Mouse (Mus musculus) forelimb bud, embryonic 11.5 days (tissue): Measurements from ENCODE around the gene Ccdc115.
"Not testable (repeated sequence)": the region's sequence is repeated elsewhere in the genome, so short reads cannot be mapped to it uniquely, and the experiment has no call there.

Experiments
- DNase-seq: peaks from one replicate; pipeline ENCODE4 v3.0.0-alpha.2; 2012; ENCODE audit warnings: low read depth, low spot score

Ccdc115 gene

DNA sequence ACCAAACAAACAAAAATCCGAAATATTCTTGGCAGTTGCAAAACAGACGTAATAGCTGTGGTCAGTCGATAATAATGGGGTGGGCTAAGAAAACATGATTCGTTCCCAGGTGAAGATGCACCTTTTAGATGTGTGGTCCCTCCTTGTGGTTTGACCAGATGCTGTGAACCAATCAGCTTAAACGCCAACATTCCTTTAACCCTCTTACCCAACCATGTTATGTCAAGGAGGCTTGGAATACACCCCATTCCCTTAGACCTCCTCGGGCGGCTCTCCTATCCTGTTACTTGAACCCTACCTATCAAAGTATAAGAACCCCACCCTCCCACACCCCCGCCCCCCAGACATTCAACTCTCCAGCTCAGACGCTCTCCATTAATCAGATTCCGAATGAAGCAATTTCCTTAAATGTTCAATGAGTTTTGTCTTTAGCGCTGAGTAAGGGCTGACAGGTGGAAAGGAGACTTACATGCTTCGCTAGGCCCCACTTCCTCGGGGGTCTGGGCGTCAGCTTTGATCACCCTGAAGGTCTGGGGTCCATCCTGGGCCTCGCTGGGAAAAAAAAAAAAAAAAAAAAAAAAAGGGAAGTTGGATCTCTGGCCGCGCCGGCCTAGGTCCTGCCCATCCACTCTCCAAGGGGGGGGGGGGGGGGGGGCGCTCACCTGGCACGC, 956 bp downstream of the Ccdc115 start:
- no peak for DNase-seq

DNA sequence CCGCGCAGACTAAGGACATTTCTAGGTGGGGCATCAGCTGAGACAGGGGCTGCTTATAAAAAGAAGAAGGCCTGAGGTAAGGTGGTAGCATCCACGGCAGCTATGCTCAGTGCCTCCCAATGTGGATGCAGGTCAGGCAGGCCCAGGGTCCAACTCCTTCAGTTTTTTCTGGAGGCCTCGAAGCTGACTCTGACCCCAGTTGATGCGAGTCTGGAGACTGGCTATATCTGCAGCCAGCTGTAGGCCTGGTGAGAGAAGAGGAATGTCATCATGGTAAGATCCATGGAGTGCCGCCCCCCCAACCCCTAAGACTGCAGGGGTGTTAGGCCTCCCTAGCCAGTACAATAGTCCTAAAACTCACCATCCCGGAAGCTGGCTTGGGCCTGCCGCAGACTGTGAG, 2.1 kb downstream of the Ccdc115 start:
- DNase-seq, result not testable (repeated sequence)

DNA sequence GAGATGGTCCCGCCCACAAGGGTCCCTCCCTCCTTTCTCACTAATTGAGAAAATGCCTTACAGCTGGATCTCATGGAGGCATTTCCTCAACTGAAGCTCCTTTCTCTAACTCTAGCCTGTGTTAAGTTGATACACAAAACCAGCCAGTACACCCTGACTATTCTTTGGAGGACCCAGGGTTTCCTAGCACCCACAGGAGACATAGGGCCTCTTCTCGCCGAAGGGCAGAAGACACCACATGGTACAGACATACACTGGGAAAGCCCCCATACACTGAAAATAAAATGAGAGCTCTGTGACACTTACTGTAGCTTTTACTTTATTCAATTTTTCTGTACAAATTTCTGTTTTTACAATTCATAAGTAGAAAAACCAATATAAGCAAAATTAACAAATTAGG, 3.1 kb downstream of the Ccdc115 start:
- DNase-seq, result no peak

DNA sequence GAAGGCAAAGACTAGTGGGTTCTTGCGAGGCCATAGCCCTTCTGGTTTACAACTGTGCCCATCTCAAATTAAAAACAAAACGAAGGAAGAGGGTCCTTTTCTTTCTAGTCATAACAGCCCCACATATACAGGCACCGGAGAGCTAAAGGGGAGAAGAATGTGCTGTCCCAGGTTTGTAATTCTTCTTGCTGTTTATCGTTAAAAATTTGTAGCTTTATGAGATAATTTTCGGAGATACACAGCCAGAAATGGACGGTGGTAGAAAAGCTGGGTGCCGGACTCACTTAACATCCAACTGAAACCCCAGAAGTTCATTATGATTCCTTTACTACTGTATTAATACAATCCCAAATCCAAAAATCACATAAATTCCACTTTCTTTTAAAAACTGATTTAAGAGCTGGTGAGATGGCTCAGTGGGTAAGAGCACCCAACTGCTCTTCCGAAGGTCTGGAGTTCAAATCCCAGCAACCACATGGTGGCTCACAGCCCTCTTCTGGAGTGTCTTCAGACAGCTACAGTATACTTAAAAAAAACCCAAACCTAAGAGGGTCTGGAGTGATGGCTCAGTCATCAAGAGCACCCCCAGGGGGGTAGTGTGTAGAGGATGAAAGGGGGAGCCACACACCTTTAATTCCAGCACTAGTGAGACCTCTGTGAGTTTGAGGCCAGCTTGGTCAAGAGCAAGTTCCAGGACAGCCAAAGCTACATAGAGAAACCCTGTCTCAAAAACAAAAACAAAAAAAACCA, 3.9 kb downstream of the Ccdc115 start:
- no peak for DNase-seq

DNA sequence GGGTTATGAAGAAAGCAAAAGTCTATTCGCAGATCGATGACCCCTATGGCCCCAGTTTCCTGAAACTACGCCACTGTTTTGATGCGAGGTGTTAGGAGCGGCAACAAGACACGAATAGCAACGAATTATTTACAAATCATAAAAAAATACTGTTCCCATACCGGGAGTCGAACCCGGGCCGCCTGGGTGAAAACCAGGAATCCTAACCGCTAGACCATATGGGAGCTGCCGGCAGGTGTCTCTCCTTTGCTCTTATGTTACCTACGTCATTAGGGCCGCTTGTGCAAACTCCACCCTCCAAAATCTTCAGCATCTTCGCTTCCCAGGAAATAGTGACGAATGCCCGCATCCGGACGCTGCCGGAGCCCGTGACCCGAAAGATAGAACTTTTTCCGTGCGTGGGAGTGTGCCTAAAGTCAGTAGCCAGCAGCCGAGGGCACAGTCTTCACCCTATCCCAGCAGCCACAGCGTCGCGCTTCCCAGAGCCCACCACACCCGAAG, 4.8 kb downstream of the Ccdc115 start:
- peak; percentile 91 for DNase-seq

DNA sequence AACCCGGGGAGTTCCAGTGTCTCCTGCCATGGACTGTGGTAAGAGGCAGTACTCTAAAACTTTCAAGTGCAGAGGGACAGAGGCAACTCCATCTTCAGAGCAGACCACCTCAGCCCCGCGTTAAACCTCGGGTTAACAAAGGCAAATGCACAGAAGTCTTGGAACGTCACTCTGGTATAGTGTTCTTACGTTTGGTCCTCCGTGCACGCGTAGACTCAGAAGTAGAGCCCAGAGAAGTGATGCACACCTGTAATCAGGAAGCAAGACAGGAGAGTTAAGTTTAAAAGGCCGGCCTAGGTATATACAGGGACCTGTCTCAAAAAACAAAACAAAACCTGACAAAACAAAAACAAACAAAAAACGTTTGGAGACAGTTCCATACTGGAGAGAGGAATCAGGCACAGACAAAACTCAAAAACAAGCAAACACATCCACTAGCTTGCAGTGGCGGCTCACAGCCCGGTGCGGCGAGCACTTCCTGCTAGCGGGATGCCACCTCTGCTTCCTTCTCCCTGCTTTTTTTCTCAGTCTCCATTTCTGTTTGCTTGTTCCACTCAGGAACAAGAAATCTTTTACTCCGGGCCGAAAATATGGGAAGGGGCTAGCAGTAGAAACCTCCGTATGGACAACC, 5.5 kb downstream of the Ccdc115 start:
- peak; percentile 39 for DNase-seq

DNA sequence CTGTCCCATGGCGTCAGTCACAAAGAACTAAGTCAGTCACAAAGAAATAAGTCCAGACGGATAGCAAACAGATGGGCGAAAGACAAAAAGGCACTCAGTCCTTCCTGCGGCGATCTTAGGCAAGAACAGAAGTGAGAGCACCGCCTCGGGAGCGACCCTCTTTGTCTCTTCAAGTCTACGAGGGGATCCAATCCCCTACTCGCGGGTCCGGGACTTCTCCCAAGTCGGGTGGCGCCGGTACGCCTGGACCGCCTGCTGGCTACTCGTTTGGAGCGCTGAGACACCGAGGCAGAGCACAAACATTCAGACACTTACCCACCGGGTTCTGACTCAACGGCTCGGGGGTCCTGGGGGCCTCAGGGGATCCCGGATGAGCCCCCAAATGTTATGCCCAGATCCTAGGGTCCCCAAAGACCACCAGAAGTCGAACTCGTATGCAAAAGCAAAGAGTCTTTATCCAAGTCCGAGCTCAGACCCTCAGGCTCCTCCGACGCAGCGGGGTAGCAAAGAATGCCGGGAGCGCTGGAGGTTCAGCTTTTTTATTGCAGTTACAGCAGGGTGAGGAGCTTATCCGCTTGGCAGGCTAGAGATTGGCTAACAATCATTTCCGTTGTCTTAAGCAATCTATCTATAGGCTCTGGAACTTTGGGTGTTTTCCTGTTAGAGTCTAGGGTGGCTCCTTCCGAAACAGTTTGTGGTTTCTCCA, 6.5 kb downstream of the Ccdc115 start:
- DNase-seq, result peak; percentile 52

DNA sequence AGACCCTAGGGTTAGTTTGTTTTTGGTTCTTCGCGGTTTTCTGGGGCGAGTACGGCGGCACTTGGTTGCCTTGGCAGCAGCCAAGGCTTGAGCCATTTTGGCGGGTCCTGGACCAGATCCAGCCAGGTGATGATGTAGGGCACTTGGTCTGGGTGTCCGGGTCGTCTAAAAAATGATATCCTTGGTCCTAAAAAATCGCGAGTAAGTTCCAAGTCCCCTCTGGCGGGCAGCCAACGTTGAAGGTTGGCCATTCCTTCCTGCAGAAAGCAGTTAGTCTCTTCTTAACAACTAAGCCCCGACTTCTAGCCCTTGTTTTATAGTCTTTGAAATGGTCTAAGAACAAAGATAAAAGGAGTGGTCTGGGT, 7.1 kb downstream of the Ccdc115 start:
- DNase-seq, result no peak

DNA sequence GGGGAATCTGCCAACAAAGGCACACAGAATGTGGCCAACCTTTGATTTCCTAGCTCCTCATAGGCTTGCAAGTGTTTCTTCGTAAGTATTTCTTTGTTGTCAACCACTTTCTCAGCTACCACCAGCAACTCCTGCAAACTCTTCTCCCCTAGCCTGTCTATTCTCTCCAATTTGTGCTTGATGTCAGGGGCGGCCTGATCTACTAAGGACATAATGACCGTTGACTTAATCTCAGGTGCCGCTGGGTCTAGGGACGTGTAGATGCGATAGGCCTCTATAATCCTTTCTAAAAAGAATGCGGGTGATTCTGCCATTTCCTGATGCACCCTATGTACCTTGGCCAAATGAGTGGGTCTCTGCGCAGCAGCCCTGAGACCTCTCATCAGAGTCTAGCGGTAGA, 8.0 kb downstream of the Ccdc115 start:
- DNase-seq, result no peak

DNA sequence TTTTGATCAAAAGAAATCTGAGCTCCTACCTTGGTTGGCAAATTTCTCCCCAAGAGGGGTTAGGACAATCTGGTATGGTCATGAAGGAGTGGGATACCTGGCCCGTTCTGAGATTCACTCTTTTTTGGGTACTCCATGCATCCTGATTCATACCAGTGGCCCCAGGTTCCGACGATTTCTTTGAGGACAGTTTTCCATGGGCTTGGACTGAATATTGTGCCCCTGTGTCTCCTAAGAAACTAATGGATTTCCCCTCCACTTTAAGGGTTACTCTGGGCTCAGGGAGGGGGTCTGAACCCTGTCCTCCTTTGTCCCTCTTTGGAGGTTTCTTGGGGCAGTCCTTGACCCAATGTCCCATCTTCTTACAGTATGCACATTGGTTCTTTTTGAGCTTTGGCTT, 8.5 kb downstream of the Ccdc115 start:
- DNase-seq, result no peak

DNA sequence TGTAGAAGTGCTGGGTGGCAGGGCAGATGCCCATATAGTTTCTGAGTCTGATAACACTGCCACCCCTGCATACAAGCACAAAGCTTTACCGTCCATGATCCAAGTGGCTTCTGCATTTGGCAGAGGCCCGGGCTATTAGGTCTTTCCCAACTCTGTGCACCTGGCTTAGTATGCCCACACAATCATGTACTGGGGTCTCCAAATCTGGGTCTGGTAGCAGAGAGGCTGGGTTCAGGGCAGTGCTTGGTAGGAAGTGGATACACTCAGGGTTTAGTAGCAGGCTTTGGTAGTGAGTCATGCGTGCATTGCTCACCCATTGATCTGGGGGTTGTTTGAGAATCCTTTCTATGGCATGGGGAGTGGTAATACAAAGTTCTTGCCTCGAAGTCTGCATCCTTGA, 10.2 kb downstream of the Ccdc115 start:
- DNase-seq, result no peak

DNA sequence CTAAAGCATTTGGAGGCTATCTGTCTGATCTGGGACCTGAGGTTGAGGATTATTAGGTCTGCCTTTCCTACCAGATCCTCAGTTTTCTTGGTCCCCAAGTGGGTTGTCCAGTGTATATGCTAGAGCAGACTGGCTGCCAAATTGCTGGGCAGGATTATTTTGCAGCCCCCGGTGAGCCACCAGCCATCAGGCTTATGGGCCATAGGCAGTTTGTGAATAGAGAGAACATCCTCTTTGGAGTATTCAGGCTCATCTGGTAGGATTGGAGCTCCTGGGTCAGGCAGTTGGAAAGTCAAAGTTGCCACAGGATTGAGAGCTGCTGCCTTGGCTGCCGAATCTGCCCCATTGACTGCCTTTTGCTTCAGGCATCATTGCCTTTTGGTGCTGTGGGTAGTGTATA, 11.0 kb downstream of the Ccdc115 start:
- no peak for DNase-seq

DNA sequence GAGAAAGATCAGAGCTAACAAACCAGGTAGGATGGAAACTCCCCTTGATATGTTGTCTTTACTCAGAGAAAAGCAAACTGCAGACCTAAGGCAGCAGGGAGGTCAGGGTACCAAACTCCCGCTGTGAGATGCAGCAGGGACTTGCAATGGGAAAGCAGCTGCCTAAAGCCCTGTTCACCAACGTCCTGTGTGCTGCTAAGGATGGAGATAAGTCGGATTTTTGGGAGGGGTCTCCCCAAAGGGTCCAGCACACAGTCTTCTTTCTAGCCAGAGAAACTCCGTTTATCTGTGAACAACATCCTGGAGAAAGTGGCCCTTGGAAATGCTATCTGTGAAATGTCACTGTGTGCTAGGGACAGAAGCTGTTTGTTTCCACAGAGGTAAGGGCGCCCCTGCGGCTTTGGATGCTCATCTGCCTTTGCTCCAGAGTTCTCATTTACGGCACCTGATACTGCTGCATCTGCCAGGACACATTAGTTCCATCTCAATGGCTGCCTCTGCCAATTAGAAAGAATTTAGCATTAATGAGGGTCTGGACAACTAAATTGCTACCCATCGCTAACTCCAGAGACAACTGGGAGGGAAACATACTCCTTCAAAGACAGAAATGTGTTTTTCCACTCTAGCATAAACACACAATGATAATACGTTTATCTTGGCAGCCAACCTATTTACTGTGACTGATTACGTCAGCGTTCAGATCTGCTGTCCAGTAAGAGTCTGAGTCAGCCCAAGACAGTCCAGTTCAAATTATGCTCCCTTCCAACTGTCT, 40.1 kb downstream of the Ccdc115 start:
- no peak for DNase-seq

DNA sequence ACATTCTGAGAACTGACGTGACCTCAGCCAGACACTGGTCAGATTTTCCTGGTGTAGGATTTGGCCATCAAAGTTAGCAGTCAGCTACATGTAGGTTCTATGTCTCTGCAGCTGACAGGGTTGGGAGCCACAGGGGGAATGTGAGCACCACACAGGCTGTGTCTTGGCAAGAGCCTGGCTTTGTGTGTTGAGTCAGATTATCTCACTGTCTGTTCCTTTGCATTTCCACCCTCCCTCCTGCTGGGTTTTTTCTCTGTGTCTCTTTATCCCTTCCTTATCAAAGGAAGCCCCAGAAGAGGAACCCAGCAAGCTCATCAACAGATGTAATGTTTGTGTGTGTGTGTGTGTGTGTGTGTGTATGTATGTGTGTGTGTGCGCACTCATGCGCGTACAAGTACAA, 43.2 kb downstream of the Ccdc115 start:
- DNase-seq, result no peak

DNA sequence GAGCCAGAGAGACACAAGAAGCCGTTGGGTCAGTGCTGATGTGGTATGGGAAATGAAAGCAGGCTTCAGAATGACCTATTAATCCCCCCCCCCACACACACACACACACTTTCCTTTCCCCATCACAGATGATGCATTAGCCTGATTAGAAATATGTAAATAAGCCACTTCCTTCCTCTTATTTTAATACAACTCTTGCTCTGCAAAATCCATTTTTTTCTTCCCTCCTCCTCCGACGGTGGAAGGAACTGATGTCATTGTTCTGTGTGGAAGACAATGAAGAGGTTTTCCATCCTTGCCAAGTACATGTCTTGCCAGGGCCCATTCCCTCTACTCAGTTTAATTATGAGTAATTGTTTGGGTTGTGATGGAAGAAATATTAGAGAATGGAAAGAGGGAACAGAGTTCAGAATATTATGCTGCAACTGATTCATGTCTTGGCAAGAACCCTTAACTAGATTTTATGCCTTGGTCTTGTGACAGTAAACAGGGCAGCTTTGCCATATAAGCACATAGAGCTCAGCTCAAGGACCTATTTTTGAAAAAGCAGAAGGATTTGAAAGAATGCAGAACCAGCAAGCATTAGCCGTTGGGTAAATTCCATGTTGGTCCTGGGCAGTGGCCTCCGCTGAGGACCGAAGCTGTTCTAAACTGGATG, 50.1 kb downstream of the Ccdc115 start:
- no peak for DNase-seq

DNA sequence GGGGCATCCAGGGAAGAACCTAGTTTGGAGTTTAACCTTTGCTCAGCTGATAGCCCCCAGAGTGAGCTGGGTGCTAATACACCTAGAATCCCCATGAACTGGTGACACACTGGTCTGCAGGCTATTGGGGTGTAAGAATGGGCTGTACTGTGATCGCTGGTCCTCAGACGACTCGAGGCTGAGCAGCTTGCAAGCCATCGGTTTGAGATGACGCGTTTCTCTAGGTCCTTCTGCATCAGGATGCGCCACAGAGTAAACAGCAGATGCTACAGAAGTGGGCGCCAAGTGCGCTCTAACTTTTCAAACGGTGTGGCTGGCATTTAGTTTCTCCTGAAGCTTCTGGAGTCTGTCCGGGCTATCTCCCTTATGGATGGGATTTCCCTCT, 50.6 kb downstream of the Ccdc115 start:
- DNase-seq, result no peak

DNA sequence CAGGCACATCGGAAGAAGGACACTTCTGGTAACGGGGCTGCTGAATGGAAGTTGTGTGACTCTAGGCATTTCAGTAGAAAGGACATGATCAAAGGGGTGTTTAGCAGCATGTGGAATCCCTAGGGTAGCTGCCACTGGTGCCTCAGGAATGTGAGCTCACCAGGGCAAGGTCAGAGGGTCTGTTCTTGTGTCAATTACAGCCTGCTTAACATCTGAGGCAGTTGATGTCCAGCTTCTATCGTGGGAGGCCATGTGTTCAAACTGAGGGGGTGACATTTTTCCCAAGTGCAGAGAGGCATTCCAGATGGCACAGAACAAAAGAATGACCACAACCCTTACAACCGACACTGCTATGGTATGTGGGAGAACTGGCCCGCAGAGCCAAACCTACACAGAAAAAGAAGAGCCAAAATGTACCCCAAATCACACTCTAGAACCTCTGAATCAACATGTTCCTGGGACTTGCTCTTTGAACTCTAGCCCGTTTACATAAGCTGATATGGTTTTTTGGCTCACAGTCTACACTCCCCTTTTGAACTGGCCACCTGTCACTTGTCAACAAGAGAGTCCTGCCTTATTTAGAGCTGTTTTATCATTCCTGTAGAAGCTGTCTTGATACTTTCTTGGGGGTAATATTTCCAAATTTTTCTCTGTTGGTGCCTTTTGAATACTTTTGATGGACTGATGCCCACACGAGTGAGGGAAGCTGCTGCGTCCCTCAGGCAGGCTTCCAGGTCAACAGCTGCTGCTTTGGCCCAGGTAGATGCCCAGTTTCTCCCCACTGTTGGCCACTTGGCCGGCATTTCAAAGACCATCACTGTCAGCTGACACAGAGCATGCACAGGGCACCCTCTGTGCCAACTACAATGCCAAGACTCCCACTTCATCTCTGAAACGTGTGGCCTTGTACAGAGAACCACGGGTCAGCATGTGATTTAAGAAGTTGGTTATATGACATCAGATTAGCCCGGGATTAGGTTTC, 51.8 kb downstream of the Ccdc115 start:
- no peak for DNase-seq
